Mouse (Mus musculus): ENCODE measurements at regions not wholly inside any gene's neighbourhood (a gene's known extent, or its start where the extent isn't known, plus 50 kb on each side); places are given as distances from the start of the nearest gene placed in this dataset.

GRCm38 (mm10) chr11:79825881-79826280 is 136.3 kb downstream of the Utp6 start:
- no peak for DNase-seq (ENCODE audit: low read depth, low spot score)

- no peak for DNase-seq (ENCODE audit: low read depth, low spot score)
Observed at GRCm38 (mm10) chr11:79823631-79824310, 138.4 kb downstream of the Utp6 start.

GRCm38 (mm10) chr11:79821986-79822385 is 140.2 kb downstream of the Utp6 start:
- no peak for DNase-seq (ENCODE audit: low read depth, low spot score)

- no peak for DNase-seq (ENCODE audit: low read depth, low spot score)
Observed at GRCm38 (mm10) chr11:79815156-79815555, 147.0 kb downstream of the Utp6 start.

- DNase-seq (ENCODE audit: low read depth, low spot score): no peak
Observed at GRCm38 (mm10) chr11:79806911-79807466, 155.2 kb downstream of the Utp6 start.

GRCm38 (mm10) chr11:79806417-79806816 is 155.8 kb downstream of the Utp6 start:
- DNase-seq (ENCODE audit: low read depth, low spot score): no peak

- no peak for DNase-seq (ENCODE audit: low read depth, low spot score)
Observed at GRCm38 (mm10) chr11:79805981-79806415, 156.2 kb downstream of the Utp6 start.

- DNase-seq (ENCODE audit: low read depth, low spot score): no peak
Observed at GRCm38 (mm10) chr11:79803971-79804370, 158.2 kb downstream of the Utp6 start.

GRCm38 (mm10) chr11:79803006-79803405 is 159.2 kb downstream of the Utp6 start:
- no peak for DNase-seq (ENCODE audit: low read depth, low spot score)

GRCm38 (mm10) chr11:79802566-79802965 is 159.6 kb downstream of the Utp6 start:
- no peak for DNase-seq (ENCODE audit: low read depth, low spot score)

GRCm38 (mm10) chr11:79800256-79800655 is 161.9 kb downstream of the Utp6 start:
- no peak for DNase-seq (ENCODE audit: low read depth, low spot score)

- no peak for DNase-seq (ENCODE audit: low read depth, low spot score)
Observed at GRCm38 (mm10) chr11:79788251-79788741, 173.9 kb downstream of the Utp6 start.

GRCm38 (mm10) chr11:79787766-79788165 is 174.4 kb downstream of the Utp6 start:
- DNase-seq (ENCODE audit: low read depth, low spot score): no peak

- no peak for DNase-seq (ENCODE audit: low read depth, low spot score)
Observed at GRCm38 (mm10) chr11:79784071-79784470, 178.1 kb downstream of the Utp6 start.

GRCm38 (mm10) chr11:79781966-79782365 is 180.2 kb downstream of the Utp6 start:
- no peak for DNase-seq (ENCODE audit: low read depth, low spot score)

GRCm38 (mm10) chr11:79779756-79780155 is 182.4 kb downstream of the Utp6 start:
- DNase-seq (ENCODE audit: low read depth, low spot score): peak; percentile 65

GRCm38 (mm10) chr11:79778522-79778921 is 183.7 kb downstream of the Utp6 start:
- DNase-seq (ENCODE audit: low read depth, low spot score): no peak

- no peak for DNase-seq (ENCODE audit: low read depth, low spot score)
Observed at GRCm38 (mm10) chr11:79777988-79778387, 184.2 kb downstream of the Utp6 start.

- no peak for DNase-seq (ENCODE audit: low read depth, low spot score)
Observed at GRCm38 (mm10) chr11:79776577-79776976, 185.6 kb downstream of the Rab11fip4 start.

GRCm38 (mm10) chr11:79773755-79774154 is 182.7 kb downstream of the Rab11fip4 start:
- DNase-seq (ENCODE audit: low read depth, low spot score): no peak

- no peak for DNase-seq (ENCODE audit: low read depth, low spot score)
Observed at GRCm38 (mm10) chr11:79771431-79771830, 180.4 kb downstream of the Rab11fip4 start.

- no peak for DNase-seq (ENCODE audit: low read depth, low spot score)
Observed at GRCm38 (mm10) chr11:79767111-79767510, 176.1 kb downstream of the Rab11fip4 start.

- no peak for DNase-seq (ENCODE audit: low read depth, low spot score)
Observed at GRCm38 (mm10) chr11:79766036-79766435, 175.0 kb downstream of the Rab11fip4 start.
